Mouse (Mus musculus) MEL (cell line): ENCODE data around the gene Fbxo17. TPM values are rescaled to one million over a fixed set of nuclear protein-coding genes. Genes with fewer than 3 reads are reported as not detected.

ENCODE experiments used
- DNase-seq: peaks from one replicate; pipeline ENCODE4 v3.0.0; 2011; ENCODE audit warnings: low read depth, low spot score
- H3K27ac ChIP-seq: 2 replicates; pipeline ENCODE4 v1.5.1; 2012; ENCODE audit warnings: low read depth, mild to moderate bottlenecking, control low read depth, low read length, moderate library complexity; ENCODE audit not compliant: control insufficient read depth
- H3K27me3 ChIP-seq, 2 experiments: fragments of 150-350 bp in 1 of 2; sonication (generic) in 1 of 2; 2 replicates each; pipeline ENCODE4 v1.6.1; 2012; ENCODE audit warnings: low read length in 2 of 2, mild to moderate bottlenecking in 2 of 2, improper control_type of control experiment in 1 of 2, moderate library complexity in 1 of 2; ENCODE audit not compliant: insufficient read depth in 2 of 2, control insufficient read depth in 1 of 2
- H3K36me3 ChIP-seq, 2 experiments: 2 replicates each; pipeline ENCODE4 v1.6.1; 2012 to 2014; ENCODE audit warnings: low read length in 2 of 2, improper control_type of control experiment in 1 of 2, inconsistent platforms in 1 of 2, mild to moderate bottlenecking in 1 of 2; ENCODE audit not compliant: insufficient read depth in 2 of 2, control insufficient read depth in 1 of 2
- H3K4me1 ChIP-seq, 2 experiments: fragments of 150-350 bp in 1 of 2; sonication (generic) in 1 of 2; 2 replicates each; pipeline ENCODE4 v1.6.1; 2012; ENCODE audit warnings: low read length in 2 of 2, improper control_type of control experiment in 1 of 2, mild to moderate bottlenecking in 1 of 2; ENCODE audit not compliant: insufficient read depth in 2 of 2, control insufficient read depth in 1 of 2
- H3K4me3 ChIP-seq, 2 experiments: fragments of 150-350 bp in 1 of 2; sonication (generic) in 1 of 2; 2 replicates each; pipeline ENCODE4 v1.5.1; 2012; ENCODE audit warnings: low read depth in 2 of 2, low read length in 2 of 2, mild to moderate bottlenecking in 2 of 2, moderate library complexity in 2 of 2, control low read depth in 1 of 2, improper control_type of control experiment in 1 of 2; ENCODE audit not compliant: control insufficient read depth in 1 of 2, insufficient read depth in 1 of 2
- H3K79me2 ChIP-seq: 2 replicates; pipeline ENCODE4 v1.6.1; 2012; ENCODE audit warnings: mild to moderate bottlenecking, low read length, moderate library complexity; ENCODE audit not compliant: control insufficient read depth, poor library complexity, insufficient read depth
- H3K9ac ChIP-seq: 2 replicates; pipeline ENCODE4 v1.6.1; 2012; ENCODE audit warnings: low read depth, mild to moderate bottlenecking, control low read depth, low read length, moderate library complexity; ENCODE audit not compliant: control insufficient read depth, poor library complexity, severe bottlenecking
- H3K9me3 ChIP-seq: fragments of 150-350 bp; sonication (generic); replicated peaks from 2 replicates; pipeline ENCODE4 v1.6.1; 2012; ENCODE audit warnings: mild to moderate bottlenecking, low read length, improper control_type of control experiment, moderate library complexity; ENCODE audit not compliant: insufficient read depth
- CHD1 ChIP-seq: IDR thresholded peaks from 2 replicates; pipeline ENCODE4 v1.6.1; 2012; ENCODE audit warnings: low read depth, mild to moderate bottlenecking, inconsistent platforms, low read length, improper control_type of control experiment
- CTCF ChIP-seq, 3 experiments: IDR thresholded peaks in 2 of 3; conservative IDR thresholded peaks in 1 of 3; 2 replicates each; pipeline ENCODE4 v1.5.1; 2011 to 2012; ENCODE audit warnings: low read length in 3 of 3, low read depth in 2 of 3, mild to moderate bottlenecking in 2 of 3, improper control_type of control experiment in 1 of 3, inconsistent platforms in 1 of 3, mixed read lengths in 1 of 3, moderate library complexity in 1 of 3; ENCODE audit not compliant: control insufficient read depth in 1 of 3, insufficient read depth in 1 of 3, poor library complexity in 1 of 3, severe bottlenecking in 1 of 3
- E2F4 ChIP-seq: IDR thresholded peaks from 2 replicates; pipeline ENCODE4 v1.6.1; 2011; ENCODE audit warnings: low read depth, low read length, improper control_type of control experiment, borderline replicate concordance
- ELF1 ChIP-seq: IDR thresholded peaks from 2 replicates; pipeline ENCODE4 v1.6.1; 2014; ENCODE audit warnings: low read depth, mild to moderate bottlenecking, inconsistent platforms, low read length, improper control_type of control experiment, moderate library complexity
- EP300 ChIP-seq, 2 experiments: IDR thresholded peaks; 2 replicates each; pipeline ENCODE4 v1.6.1; 2011; ENCODE audit warnings: improper control_type of control experiment in 2 of 2, low read length in 2 of 2, low read depth in 1 of 2, mild to moderate bottlenecking in 1 of 2
- GABPA ChIP-seq: IDR thresholded peaks from 2 replicates; pipeline ENCODE4 v1.6.1; 2012; ENCODE audit warnings: low read depth, mild to moderate bottlenecking, inconsistent platforms, low read length, improper control_type of control experiment, moderate library complexity
- GATA1 ChIP-seq: IDR thresholded peaks from 2 replicates; pipeline ENCODE4 v1.6.1; 2011; ENCODE audit warnings: low read depth, low read length, improper control_type of control experiment
- JUND ChIP-seq: IDR thresholded peaks from 2 replicates; pipeline ENCODE4 v1.6.1; 2011; ENCODE audit warnings: low read depth, mild to moderate bottlenecking, improper control_type of control experiment, low read length
- KAT2A ChIP-seq: conservative IDR thresholded peaks from 2 replicates; pipeline ENCODE4 v1.6.1; 2012; ENCODE audit warnings: low read depth, low read length, improper control_type of control experiment, inconsistent platforms
- MAFK ChIP-seq: IDR thresholded peaks from 2 replicates; pipeline ENCODE4 v1.6.1; 2011; ENCODE audit warnings: low read depth, mild to moderate bottlenecking, low read length, improper control_type of control experiment, borderline replicate concordance
- MAX ChIP-seq: IDR thresholded peaks from 2 replicates; pipeline ENCODE4 v1.6.1; 2011; ENCODE audit warnings: low read length, improper control_type of control experiment
- MAZ ChIP-seq: IDR thresholded peaks from 2 replicates; pipeline ENCODE4 v1.6.1; 2012; ENCODE audit warnings: low read depth, mild to moderate bottlenecking, inconsistent platforms, low read length, improper control_type of control experiment
- MEF2A ChIP-seq: IDR thresholded peaks from 2 replicates; pipeline ENCODE4 v1.6.1; 2014; ENCODE audit warnings: low read depth, mild to moderate bottlenecking, inconsistent platforms, low read length, improper control_type of control experiment; ENCODE audit not compliant: poor library complexity, insufficient replicate concordance, severe bottlenecking; ENCODE audit errors: extremely low read depth
- NELFE ChIP-seq: IDR thresholded peaks from 2 replicates; pipeline ENCODE4 v1.6.1; 2011; ENCODE audit warnings: low read depth, low read length, improper control_type of control experiment
- NRF1 ChIP-seq: IDR thresholded peaks from 2 replicates; pipeline ENCODE4 v1.6.1; 2014; ENCODE audit warnings: low read depth, mild to moderate bottlenecking, inconsistent platforms, low read length, improper control_type of control experiment, moderate library complexity; ENCODE audit not compliant: poor library complexity, insufficient read depth, severe bottlenecking
- POLR2A ChIP-seq, 2 experiments: IDR thresholded peaks; 2 replicates each; pipeline ENCODE4 v1.6.1; 2011 to 2012; ENCODE audit warnings: low read length in 2 of 2, mild to moderate bottlenecking in 2 of 2, control low read depth in 1 of 2, improper control_type of control experiment in 1 of 2, low read depth in 1 of 2, moderate library complexity in 1 of 2; ENCODE audit not compliant: control insufficient read depth in 1 of 2, insufficient read depth in 1 of 2, poor library complexity in 1 of 2
- RAD21 ChIP-seq: IDR thresholded peaks from 2 replicates; pipeline ENCODE4 v1.6.1; 2011; ENCODE audit warnings: mild to moderate bottlenecking, low read depth, low read length, improper control_type of control experiment
- RCOR1 ChIP-seq: IDR thresholded peaks from 2 replicates; pipeline ENCODE4 v1.6.1; 2012; ENCODE audit warnings: low read depth, mild to moderate bottlenecking, inconsistent platforms, low read length, improper control_type of control experiment
- SIN3A ChIP-seq: IDR thresholded peaks from 2 replicates; pipeline ENCODE4 v1.6.1; 2012; ENCODE audit warnings: low read length, improper control_type of control experiment, inconsistent platforms
- SMC3 ChIP-seq: IDR thresholded peaks from 2 replicates; pipeline ENCODE4 v1.6.1; 2011; ENCODE audit warnings: low read depth, low read length, improper control_type of control experiment
- TAL1 ChIP-seq: IDR thresholded peaks from 2 replicates; pipeline ENCODE4 v1.6.1; 2012; ENCODE audit warnings: mild to moderate bottlenecking, inconsistent platforms, low read length, moderate library complexity, mixed read lengths
- USF1 ChIP-seq: IDR thresholded peaks from 2 replicates; pipeline ENCODE4 v1.6.1; 2014; ENCODE audit warnings: low read depth, mild to moderate bottlenecking, inconsistent platforms, low read length, improper control_type of control experiment, moderate library complexity
- USF2 ChIP-seq, 2 experiments: IDR thresholded peaks; 2 replicates each; pipeline ENCODE4 v1.6.1; 2011 to 2012; ENCODE audit warnings: improper control_type of control experiment in 2 of 2, low read length in 2 of 2, borderline replicate concordance in 1 of 2, inconsistent platforms in 1 of 2, low read depth in 1 of 2, mild to moderate bottlenecking in 1 of 2; ENCODE audit not compliant: insufficient read depth in 1 of 2
- ZC3H11A ChIP-seq: IDR thresholded peaks from 2 replicates; pipeline ENCODE4 v1.6.1; 2012; ENCODE audit warnings: low read depth, mild to moderate bottlenecking, inconsistent platforms, low read length, improper control_type of control experiment
- ZKSCAN1 ChIP-seq: IDR thresholded peaks from 2 replicates; pipeline ENCODE4 v1.6.1; 2012; ENCODE audit warnings: low read depth, mild to moderate bottlenecking, inconsistent platforms, low read length, improper control_type of control experiment, moderate library complexity
- ZMIZ1 ChIP-seq: IDR thresholded peaks from 2 replicates; pipeline ENCODE4 v1.6.1; 2012; ENCODE audit warnings: low read depth, mild to moderate bottlenecking, inconsistent platforms, low read length, improper control_type of control experiment, moderate library complexity
- polyA plus RNA-seq, 2 experiments: library from polyadenylated mRNA; stranded (reverse) in 1 of 2; unstranded in 1 of 2; fragments of >175 nt in 1 of 2; fragments of >200 nt in 1 of 2; gene quantifications; 2 replicates each; pipeline versions ENCODE4 v1.2.1 to v1.2.4; 2012; ENCODE audit warnings: low replicate concordance in 2 of 2, low read depth in 1 of 2; ENCODE audit not compliant: insufficient read length in 2 of 2, insufficient read depth in 1 of 2, missing spikeins in 1 of 2
- total RNA-seq: library from RNA; depleted of rRNA; stranded (reverse); fragments of 300-350 nt; gene quantifications from 2 replicates; pipeline ENCODE4 v1.2.3, GENCODE M21; 2012

The Fbxo17 gene
- total and polyA plus RNA-seq, 3 experiments, result 0.43 TPM; not detected in 2

DNA sequence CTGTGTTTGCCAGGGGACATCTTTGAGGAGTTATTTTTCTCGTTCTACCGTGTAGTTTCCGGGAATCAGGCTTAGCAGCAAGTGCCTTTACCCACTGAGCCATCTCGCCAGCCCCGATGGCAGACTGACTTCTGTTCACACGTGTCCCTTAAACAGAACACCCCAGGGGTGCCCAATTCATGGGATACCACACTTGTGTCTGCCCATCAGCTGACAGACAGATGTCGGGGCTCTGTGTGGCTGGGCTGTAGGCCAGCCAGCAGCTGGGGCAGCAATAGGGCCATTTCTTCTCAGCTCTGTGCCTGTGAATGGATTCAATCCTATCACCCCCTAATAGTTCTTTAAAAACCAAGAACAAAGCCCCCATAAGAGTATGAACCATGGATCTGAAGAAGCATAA is 58.5 kb downstream of the Fbxo17 start:
- no peak overlapping the region for H3K9ac ChIP-seq
- no peaks in the 10 kb centered on the region for H3K9me3 ChIP-seq
- H3K27ac ChIP-seq, result no peak overlapping the region
- no peaks in the 10 kb centered on the region for H3K27me3 ChIP-seq
- peaks cover 1 to 6% of the 10 kb centered on the region in 2 experiments; a peak in 3 of 4 replicates for H3K36me3 ChIP-seq
- TF ChIP-seq USF2 (IDR thresholded peaks at IDR 0.05; ENCODE audit: borderline replicate concordance in 1 of 2, insufficient read depth in 1 of 2, low read depth in 1 of 2, low read length in 2 of 2), result no peak
- H3K4me1 ChIP-seq, result peaks cover 5 to 10% of the 10 kb centered on the region in 2 experiments
- no peak for DNase-seq
- H3K4me3 ChIP-seq, result no peak overlapping the region
- peaks cover 4% of the 10 kb centered on the region for H3K79me2 ChIP-seq

DNA sequence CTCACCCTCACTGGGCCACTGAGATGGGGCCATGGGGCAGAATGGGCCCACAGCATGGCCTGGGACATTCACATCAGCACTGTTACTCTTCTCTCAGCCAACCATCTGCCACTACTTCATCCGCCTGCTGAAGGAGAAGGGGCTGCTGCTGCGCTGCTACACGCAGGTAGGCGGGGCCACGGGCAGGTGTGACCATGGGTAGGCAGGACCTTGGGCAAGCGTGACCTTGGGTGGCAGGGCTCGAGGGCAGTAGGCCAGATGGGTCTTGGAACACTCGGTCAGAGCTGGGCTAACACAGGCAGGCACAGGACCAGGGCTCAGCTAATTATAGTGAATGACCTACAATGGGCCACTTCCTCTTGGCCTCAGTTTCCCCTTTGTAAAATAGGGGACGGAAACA is 62.2 kb downstream of the Fbxo17 start:
- no peak for DNase-seq

DNA sequence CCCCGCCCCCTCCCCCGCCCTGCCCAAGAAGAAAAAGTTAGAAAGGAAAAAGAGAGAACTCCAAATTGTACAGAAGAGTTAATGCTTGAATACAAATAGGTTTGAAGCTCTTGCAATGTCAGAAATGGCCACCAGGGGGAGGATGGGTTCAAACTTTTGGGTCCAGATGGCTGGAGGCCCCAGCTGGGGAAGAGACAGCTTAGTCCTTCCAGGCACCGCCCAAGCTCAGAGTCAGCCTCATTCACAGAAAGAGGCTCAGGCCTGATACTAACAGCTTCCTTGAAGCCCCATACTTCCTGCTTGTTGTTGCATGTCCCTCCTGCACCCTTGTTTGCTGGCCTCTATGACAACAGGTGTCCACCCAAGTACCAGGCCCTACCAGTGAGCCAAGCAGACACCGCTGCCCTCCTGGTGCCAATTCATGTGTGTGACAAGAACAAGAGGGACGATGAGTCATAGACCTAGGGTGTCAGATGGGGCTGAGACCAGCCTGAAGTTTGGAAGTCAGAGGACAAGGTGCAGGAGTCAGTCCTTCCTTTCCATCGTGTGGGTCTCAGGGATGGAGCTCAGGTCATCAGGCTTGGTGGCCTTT is 63.6 kb downstream of the Fbxo17 start:
- Histone ChIP-seq H3K79me2 (no peaks in the 10 kb centered on the region), H3K36me3 (peaks cover 0 to 2% of the 10 kb centered on the region in 2 experiments; a peak in 2 of 4 replicates), H3K4me3 (no peak overlapping the region), H3K4me1 (peaks cover 0 to 4% of the 10 kb centered on the region in 2 experiments; a peak in 2 of 4 replicates), H3K9ac (0 out of 2 replicates have a peak overlapping the region, but pooled peaks have one; percentile 5), H3K27ac (no peak overlapping the region), H3K9me3 (no peaks in the 10 kb centered on the region), H3K27me3 (no peaks in the 10 kb centered on the region)
- peak; percentile 91 for DNase-seq
- TF ChIP-seq NRF1 (no peak), MAX (no peak), NELFE (no peak), MEF2A (no peak), ZC3H11A (peak; percentile 83), SMC3 (peak; percentile 97), MAFK (no peak), JUND (no peak), POLR2A (IDR thresholded peaks at IDR 0.05; ENCODE audit: control insufficient read depth in 1 of 2, insufficient read depth in 1 of 2, low read depth in 1 of 2, low read length in 2 of 2, poor library complexity in 1 of 2) (no peak), TAL1 (no peak), GATA1 (no peak), KAT2A (no peak), RAD21 (peak; percentile 87), USF1 (no peak), GABPA (no peak), RCOR1 (no peak), ZMIZ1 (no peak), CHD1 (no peak), EP300 (IDR thresholded peaks at IDR 0.05; ENCODE audit: low read depth in 1 of 2, low read length in 2 of 2) (no peak), E2F4 (no peak), ZKSCAN1 (no peak)

More for the DNA sequence above, 62.2 kb downstream of the Fbxo17 start:
- Histone ChIP-seq H3K9ac (no peak overlapping the region), H3K9me3 (no peaks in the 10 kb centered on the region), H3K79me2 (no peaks in the 10 kb centered on the region)
- no peak for TF ChIP-seq SIN3A
- TF ChIP-seq CTCF (IDR thresholded peaks at IDR 0.05 in 2 of 3, conservative IDR thresholded peaks at IDR 0.05 in 1 of 3; ENCODE audit: control insufficient read depth in 1 of 3, insufficient read depth in 1 of 3, low read depth in 2 of 3, low read length in 3 of 3, poor library complexity in 1 of 3, severe bottlenecking in 1 of 3), result no peak
- no peak for TF ChIP-seq ELF1
- no peak for TF ChIP-seq ZC3H11A
- TF ChIP-seq MAZ, result no peak
- TF ChIP-seq KAT2A, result no peak
- no peak for TF ChIP-seq MEF2A
- TF ChIP-seq, all 39 proteins: peak for 0
- no peak overlapping the region for H3K4me3 ChIP-seq
- H3K27ac ChIP-seq, result no peak overlapping the region
- H3K27me3 ChIP-seq, result no peaks in the 10 kb centered on the region
- H3K4me1 ChIP-seq, result peaks cover 0 to 4% of the 10 kb centered on the region in 2 experiments; a peak in 2 of 4 replicates
- H3K36me3 ChIP-seq, result peaks cover 0 to 2% of the 10 kb centered on the region in 2 experiments; a peak in 2 of 4 replicates
